Mouse (Mus musculus) E14TG2a.4 (cell line): ENCODE measurements around the gene Zfp691.

ENCODE experiments used
- CTCF ChIP-seq: conservative IDR thresholded peaks from 2 replicates; pipeline ENCODE4 v1.5.1; 2014; ENCODE audit warnings: low read length
- NANOG ChIP-seq: IDR thresholded peaks from 2 replicates; pipeline ENCODE4 v1.6.1; 2014; ENCODE audit warnings: borderline replicate concordance, low read length, mixed read lengths
- POU5F1 ChIP-seq: IDR thresholded peaks from 2 replicates; pipeline ENCODE4 v1.6.1; 2014; ENCODE audit warnings: low read length, borderline replicate concordance

- TF ChIP-seq CTCF (no peak), NANOG (no peak), POU5F1 (no peak)
Observed at GRCm38 (mm10) chr4:119137313-119137712, 36.7 kb downstream of the Zfp691 start.
